Mouse (Mus musculus): ENCODE results near the gene Ehhadh. TPM values are rescaled to one million over a fixed set of nuclear protein-coding genes. Genes with fewer than 3 reads are reported as not detected.
A peak's percentile ranks its signal among the peaks of the same experiment; 100 is the strongest.

Ehhadh gene
- total RNA-seq (2014; rRNA removed; ENCODE audit: low replicate concordance) = 3.8 and 6.5 TPM in 2 replicates
- polyA plus RNA-seq (2015; fragmentation: Nextera tagmentation; extraction: Ambion mirVana) = 3.5 and 4.3 TPM in 2 replicates

GRCm38 (mm10) chr16:21787516-21788353 lies at the start of gene Ehhadh:
Gene Ehhadh (minus strand): TSS chr16:21787807.
- H3K27me3 ChIP-seq (ENCODE audit: control insufficient read depth, insufficient read depth, low read length) = no peaks in the 10 kb centered on the region
- H3K36me3 ChIP-seq (replicated peaks; ENCODE audit: control insufficient read depth, insufficient read depth, low read length) = no peaks in the 10 kb centered on the region
- TF ChIP-seq CTCF (IDR thresholded peaks at IDR 0.05; ENCODE audit: low read depth) (no peak), EP300 (IDR thresholded peaks at IDR 0.05; ENCODE audit: low read depth) (peak; percentile 34; the same call in 1 of the 2 replicates)
- WGBS = 8% methylated on average over 28 of the region's 28 CpGs
- ATAC-seq (ENCODE audit: insufficient read depth, low read depth) = peak; percentile 95
- H3K4me3 ChIP-seq (ENCODE audit: low read depth, low read length) = peak within 1 kb of the TSS; percentile 51
- 0 out of 2 replicates have a peak within 1 kb of the TSS, but pooled peaks have one; percentile 26 for H3K27ac ChIP-seq (ENCODE audit: low read depth)
- DNase-seq (ENCODE audit: low spot score) = peak; percentile 61
- H3K9me3 ChIP-seq (replicated peaks; ENCODE audit: control insufficient read depth, low read length) = no peaks in the 10 kb centered on the region
- H3K4me1 ChIP-seq (ENCODE audit: control insufficient read depth, insufficient read depth) = no peaks in the 10 kb centered on the region
- peak within 1 kb of the TSS; percentile 66 for H3K4me2 ChIP-seq (ENCODE audit: low read depth, low read length)
- H3K9ac ChIP-seq (replicated peaks; ENCODE audit: low read depth, low read length) = peak within 1 kb of the TSS; percentile 41

- Histone ChIP-seq H3K4me3 (ENCODE audit: low read depth, low read length) (no peak overlapping the region), H3K36me3 (replicated peaks; ENCODE audit: control insufficient read depth, insufficient read depth, low read length) (no peaks in the 10 kb centered on the region), H3K27ac (ENCODE audit: low read depth) (no peak overlapping the region), H3K9me3 (replicated peaks; ENCODE audit: control insufficient read depth, low read length) (no peaks in the 10 kb centered on the region), H3K4me2 (ENCODE audit: low read depth, low read length) (no peak overlapping the region), H3K4me1 (ENCODE audit: control insufficient read depth, insufficient read depth) (no peaks in the 10 kb centered on the region), H3K27me3 (ENCODE audit: control insufficient read depth, insufficient read depth, low read length) (no peaks in the 10 kb centered on the region), H3K9ac (replicated peaks; ENCODE audit: low read depth, low read length) (no peak overlapping the region)
- ATAC-seq (ENCODE audit: insufficient read depth, low read depth) (peak; percentile 39; the same call in 1 of the 2 replicates), DNase-seq (ENCODE audit: low spot score) (peak; percentile 70)
- peak; percentile 71 for TF ChIP-seq CTCF (IDR thresholded peaks at IDR 0.05; ENCODE audit: low read depth)
- no peak for TF ChIP-seq EP300 (IDR thresholded peaks at IDR 0.05; ENCODE audit: low read depth)
- WGBS = 40% methylated on average over 7 of the region's 7 CpGs
These were observed 48.9 kb upstream of the Ehhadh start for GRCm38 (mm10) chr16:21836311-21837072.

- Histone ChIP-seq H3K9ac (replicated peaks; ENCODE audit: low read depth, low read length) (no peak overlapping the region), H3K27ac (ENCODE audit: low read depth) (no peak overlapping the region; the same call in 1 of the 2 replicates), H3K36me3 (replicated peaks; ENCODE audit: control insufficient read depth, insufficient read depth, low read length) (no peaks in the 10 kb centered on the region), H3K4me3 (ENCODE audit: low read depth, low read length) (no peak overlapping the region), H3K4me1 (ENCODE audit: control insufficient read depth, insufficient read depth) (no peaks in the 10 kb centered on the region), H3K27me3 (ENCODE audit: control insufficient read depth, insufficient read depth, low read length) (no peaks in the 10 kb centered on the region), H3K4me2 (ENCODE audit: low read depth, low read length) (no peak overlapping the region), H3K9me3 (replicated peaks; ENCODE audit: control insufficient read depth, low read length) (no peaks in the 10 kb centered on the region)
- no peak for ATAC-seq (ENCODE audit: insufficient read depth, low read depth)
- WGBS = 56% methylated on average over 7 of the region's 7 CpGs
- TF ChIP-seq CTCF (IDR thresholded peaks at IDR 0.05; ENCODE audit: low read depth) (no peak), EP300 (IDR thresholded peaks at IDR 0.05; ENCODE audit: low read depth) (no peak)
- DNase-seq (ENCODE audit: low spot score) = no peak
These were observed 48.0 kb upstream of the Ehhadh start for GRCm38 (mm10) chr16:21835584-21835931.

- DNase-seq (ENCODE audit: low spot score) (no peak), ATAC-seq (ENCODE audit: insufficient read depth, low read depth) (no peak)
- H3K4me3 ChIP-seq (ENCODE audit: low read depth, low read length) = no peak overlapping the region
- TF ChIP-seq CTCF (IDR thresholded peaks at IDR 0.05; ENCODE audit: low read depth) (no peak), EP300 (IDR thresholded peaks at IDR 0.05; ENCODE audit: low read depth) (no peak)
- H3K9me3 ChIP-seq (replicated peaks; ENCODE audit: control insufficient read depth, low read length) = no peaks in the 10 kb centered on the region
- no peaks in the 10 kb centered on the region for H3K4me1 ChIP-seq (ENCODE audit: control insufficient read depth, insufficient read depth)
- 80% methylated on average over 8 of the region's 8 CpGs for WGBS
- no peak overlapping the region; the same call in 1 of the 2 replicates for H3K27ac ChIP-seq (ENCODE audit: low read depth)
- no peaks in the 10 kb centered on the region for H3K27me3 ChIP-seq (ENCODE audit: control insufficient read depth, insufficient read depth, low read length)
- no peaks in the 10 kb centered on the region for H3K36me3 ChIP-seq (replicated peaks; ENCODE audit: control insufficient read depth, insufficient read depth, low read length)
- H3K4me2 ChIP-seq (ENCODE audit: low read depth, low read length) = no peak overlapping the region
- H3K9ac ChIP-seq (replicated peaks; ENCODE audit: low read depth, low read length) = no peak overlapping the region
These were observed 47.4 kb upstream of the Ehhadh start for GRCm38 (mm10) chr16:21834866-21835583.

GRCm38 (mm10) chr16:21833970-21834369 lies 46.4 kb upstream of the Ehhadh start:
- 76% methylated on average over 10 of the region's 10 CpGs for WGBS
- no peak for TF ChIP-seq EP300 (IDR thresholded peaks at IDR 0.05; ENCODE audit: low read depth)

More at GRCm38 (mm10) chr16:21833970-21834369, 46.4 kb upstream of the Ehhadh start:
- H3K9ac ChIP-seq (replicated peaks; ENCODE audit: low read depth, low read length) = no peak overlapping the region
- H3K4me3 ChIP-seq (ENCODE audit: low read depth, low read length) = no peak overlapping the region
- H3K36me3 ChIP-seq (replicated peaks; ENCODE audit: control insufficient read depth, insufficient read depth, low read length) = no peaks in the 10 kb centered on the region
- no peak overlapping the region for H3K27ac ChIP-seq (ENCODE audit: low read depth)
- H3K27me3 ChIP-seq (ENCODE audit: control insufficient read depth, insufficient read depth, low read length) = no peaks in the 10 kb centered on the region
- DNase-seq (ENCODE audit: low spot score) (no peak), ATAC-seq (ENCODE audit: insufficient read depth, low read depth) (no peak)
- no peaks in the 10 kb centered on the region for H3K4me1 ChIP-seq (ENCODE audit: control insufficient read depth, insufficient read depth)
- H3K9me3 ChIP-seq (replicated peaks; ENCODE audit: control insufficient read depth, low read length) = no peaks in the 10 kb centered on the region
- H3K4me2 ChIP-seq (ENCODE audit: low read depth, low read length) = no peak overlapping the region
